In the genomic region with DNA sequence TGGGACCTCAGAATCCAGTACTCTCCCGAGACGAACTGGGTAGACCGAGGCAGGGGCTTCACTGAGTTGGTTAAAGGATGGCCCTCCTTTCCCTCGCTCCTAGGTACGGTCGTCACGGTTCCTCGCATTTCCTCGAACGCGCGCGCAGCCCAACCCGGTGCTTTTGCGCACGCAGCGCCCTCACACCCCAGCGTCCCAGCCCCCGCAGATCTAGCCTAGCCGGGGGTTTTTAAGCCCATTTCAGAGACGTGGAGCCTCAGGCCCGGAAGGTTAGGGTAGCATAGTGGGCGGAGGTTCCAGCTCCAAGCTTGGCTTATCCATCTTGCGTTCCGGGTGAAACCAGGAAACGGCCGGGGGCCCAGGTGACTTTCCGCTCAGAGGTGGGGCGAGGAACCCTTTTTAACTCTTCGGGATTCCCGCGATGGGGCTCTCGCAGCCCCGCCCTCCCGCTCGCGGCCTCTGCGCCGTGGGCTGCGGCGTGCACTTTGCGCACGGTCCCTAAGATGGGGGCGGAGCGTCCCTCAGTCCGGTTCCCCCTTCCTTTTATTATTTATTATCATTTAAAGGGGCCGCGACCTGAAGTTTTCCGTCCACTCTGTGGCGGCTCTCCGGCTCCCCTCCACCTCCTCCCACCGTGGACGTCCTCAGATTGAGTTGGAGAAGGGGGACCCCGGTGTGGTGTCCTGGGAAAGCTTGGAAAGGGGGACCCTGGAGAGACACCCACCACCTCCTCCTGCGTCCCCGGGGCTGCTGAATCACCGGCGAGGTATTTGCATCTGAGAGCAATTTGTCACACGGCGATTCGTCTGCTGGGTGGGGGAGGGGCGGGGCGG, we compare ENCODE assay signal across 8 mouse cellular contexts. TPM values are rescaled to one million over a fixed set of nuclear protein-coding genes. Genes with fewer than 3 reads are reported as not detected.
DNase-seq lines count a peak whose midpoint lies in the region; ATAC-seq and TF ChIP-seq lines count a peak whose summit lies in the region.

A gene (plus strand): TSS at position 553 of the 833 bp plus-strand sequence.

- 0 out of 2 replicates have a peak, but pooled peaks have one; percentile 6 for TF ChIP-seq CTCF in olfactory bulb, adult 2 months (IDR thresholded peaks at IDR 0.05; ENCODE audit: insufficient read depth, low read depth, low read length)

- peak; percentile 99 for DNase-seq in MN1 (ENCODE audit: low spot score)
- peak; percentile 86 for DNase-seq in cerebellum, adult 8-10 months
- peak; percentile 95 for DNase-seq in forelimb bud, embryonic 11.5 days (ENCODE audit: low read depth, low spot score)
- DNase-seq in layer of hippocampus, adult 9-10 months (ENCODE audit: low spot score), result peak; percentile 68
- DNase-seq in thymus, adult 18-20 months, result peak; percentile 79 to 85

- H3K36me3 ChIP-seq in lung, embryonic 15.5 days, result 0 out of 2 replicates have a peak, but pooled peaks cover under 1% of the 10 kb centered on the region

- H3K9ac ChIP-seq in lung, embryonic 15.5 days, result peak within 1 kb of the TSS; percentile 81

- peaks cover 19% of the 10 kb centered on the region for H3K27me3 ChIP-seq in lung, embryonic 15.5 days

- peak within 1 kb of the TSS; percentile 91 for H3K4me2 ChIP-seq in lung, embryonic 15.5 days

- peak within 1 kb of the TSS; percentile 77 for H3K4me3 ChIP-seq in lung, embryonic 15.5 days
- peak within 1 kb of the TSS; percentile 83 for H3K4me3 ChIP-seq in olfactory bulb, adult 2 months (ENCODE audit: insufficient read depth, low read depth, low read length)

- peak within 1 kb of the TSS; percentile 93 for H3K27ac ChIP-seq in lung, embryonic 15.5 days
- H3K27ac ChIP-seq in olfactory bulb, adult 2 months (ENCODE audit: insufficient read depth, low read depth, low read length), result peak within 1 kb of the TSS; percentile 76

- H3K9me3 ChIP-seq in lung, embryonic 15.5 days, result no peaks in the 10 kb centered on the region

- WGBS in lung, embryonic 15.5 days, result under 1% methylated on average over 63 of the region's 63 CpGs
- WGBS in olfactory bulb, adult 2 months, result under 1% methylated on average over 63 of the region's 63 CpGs

- peaks cover 44% of the 10 kb centered on the region for H3K4me1 ChIP-seq in lung, embryonic 15.5 days
- H3K4me1 ChIP-seq in olfactory bulb, adult 2 months (ENCODE audit: control insufficient read depth, insufficient read depth, low read length), result peaks cover 34% of the 10 kb centered on the region

- TF ChIP-seq POLR2A in olfactory bulb, adult 2 months (IDR thresholded peaks at IDR 0.05; ENCODE audit: insufficient read depth, low read depth, low read length), result 0 out of 2 replicates have a peak, but pooled peaks have one; percentile 21

- ATAC-seq in hematopoietic stem cell, adult 5-6 weeks (replicated peaks in 1 of 2; ENCODE audit: insufficient read depth in 1 of 2, low FRiP score in 2 of 2, low TSS enrichment in 1 of 2, low read depth in 1 of 2, poor library complexity in 2 of 2, severe bottlenecking in 2 of 2), result peak; percentile 57 to 67
- ATAC-seq in lung, embryonic 15.5 days (ENCODE audit: borderline replicate concordance, extremely low read depth, low FRiP score, low TSS enrichment), result peak; percentile 71

RNA-seq across cellular contexts. Expression of the gene that starts here (rescaled TPM):
- total RNA-seq in hematopoietic stem cell, adult 5-6 weeks (2017), result 7.6 and 10.1 TPM in 2 replicates
- polyA plus RNA-seq in lung, embryonic 15.5 days (2015; fragmentation: Nextera tagmentation; extraction: Ambion mirVana), result 4.8 and 6.0 TPM in 2 replicates
- not detected in 2 replicates for polyA plus RNA-seq in olfactory bulb, adult 2 months (2012; ENCODE audit: insufficient read depth, insufficient read length, low replicate concordance, missing spikeins)

Comparison
In these comparisons a context has a peak if more than half of its experiments do, and no peak if none do; other contexts are left out.
1. Peak in every context shown above with its lines: DNase-seq, ATAC-seq, H3K4me3 ChIP-seq and H3K27ac ChIP-seq.